Mouse (Mus musculus) thymus, adult 2 months (tissue): ENCODE results near the gene Gm10961. TPM values are rescaled to one million over a fixed set of nuclear protein-coding genes. Genes with fewer than 3 reads are reported as not detected.
A peak's percentile ranks its signal among the peaks of the same experiment; 100 is the strongest.

ENCODE experiments used
- DNase-seq: peaks from one replicate; pipeline ENCODE4 v3.0.0; 2021
- H3K27ac ChIP-seq: fragments of 200-500 bp; 2 replicates; pipeline ENCODE4 v1.5.1; 2012; ENCODE audit warnings: low read length, control low read depth; ENCODE audit not compliant: control insufficient read depth, insufficient read depth
- H3K27me3 ChIP-seq: fragments of 200-500 bp; 2 replicates; pipeline ENCODE4 v1.6.1; 2012; ENCODE audit warnings: mild to moderate bottlenecking, low read length, moderate library complexity, mixed read lengths; ENCODE audit not compliant: control insufficient read depth, insufficient read depth
- H3K36me3 ChIP-seq: fragments of 200-500 bp; 2 replicates; pipeline ENCODE4 v1.6.1; 2012; ENCODE audit warnings: mild to moderate bottlenecking, low read length, moderate library complexity; ENCODE audit not compliant: control insufficient read depth, insufficient read depth
- H3K4me1 ChIP-seq: fragments of 200-500 bp; replicated peaks from 2 replicates; pipeline ENCODE4 v1.6.1; 2012; ENCODE audit warnings: low read length; ENCODE audit not compliant: control insufficient read depth, insufficient read depth
- H3K4me3 ChIP-seq: fragments of 200-500 bp; 2 replicates; pipeline ENCODE4 v1.5.1; 2012; ENCODE audit warnings: mild to moderate bottlenecking, low read length, control low read depth, moderate library complexity; ENCODE audit not compliant: control insufficient read depth, insufficient read depth
- CTCF ChIP-seq: fragments of 200-500 bp; IDR thresholded peaks from 2 replicates; pipeline ENCODE4 v1.5.1; 2012; ENCODE audit warnings: mild to moderate bottlenecking, control low read depth, low read length, moderate library complexity, borderline replicate concordance; ENCODE audit not compliant: control insufficient read depth, poor library complexity, insufficient read depth; ENCODE audit errors: extremely low read depth
- POLR2A ChIP-seq: fragments of 200-500 bp; IDR thresholded peaks from 2 replicates; pipeline ENCODE4 v1.6.1; 2012; ENCODE audit warnings: mild to moderate bottlenecking, low read length, control low read depth, moderate library complexity; ENCODE audit not compliant: control insufficient read depth, poor library complexity, insufficient read depth; ENCODE audit errors: extremely low read depth
- WGBS: fragments of 180-500 bp; shearing (Covaris S2); methylation state at CpG from one replicate; pipeline ENCODE4 v1.1.7; 2018; 5-methylcytosine and 5-hydroxymethylcytosine counted together
- polyA plus RNA-seq: library from polyadenylated mRNA; depleted of rRNA; stranded (reverse); fragments of >200 nt; gene quantifications from 2 replicates; pipeline ENCODE4 v1.2.3, GENCODE M21; 2012

The Gm10961 gene
- polyA plus RNA-seq, 1 experiment, result not detected

GRCm38 (mm10) chr3:107597134-107597533, 34.0 kb upstream of the Gm10961 start:
- 11% methylated on average over 23 of the region's 24 CpGs for WGBS
- TF ChIP-seq POLR2A (no peak), CTCF (no peak)
- H3K4me3 ChIP-seq, result no peak overlapping the region
- no peaks in the 10 kb centered on the region for H3K4me1 ChIP-seq
- DNase-seq, result no peak
- H3K27ac ChIP-seq, result no peak overlapping the region
- H3K36me3 ChIP-seq, result no peaks in the 10 kb centered on the region
- H3K27me3 ChIP-seq, result peaks cover 18% of the 10 kb centered on the region

GRCm38 (mm10) chr3:107597586-107598389, 33.3 kb upstream of the Gm10961 start:
- DNase-seq, result no peak
- peaks cover 18% of the 10 kb centered on the region for H3K27me3 ChIP-seq

GRCm38 (mm10) chr3:107600127-107600526, 31.0 kb upstream of the Gm10961 start:
- DNase-seq, result no peak
- Histone ChIP-seq H3K4me1 (no peaks in the 10 kb centered on the region), H3K27me3 (peaks cover 12% of the 10 kb centered on the region; the same call in 1 of the 2 replicates), H3K27ac (no peak overlapping the region), H3K36me3 (no peaks in the 10 kb centered on the region), H3K4me3 (no peak overlapping the region)
- TF ChIP-seq POLR2A, result no peak
- TF ChIP-seq CTCF, result no peak
- WGBS, result 35% methylated on average over 6 of the region's 6 CpGs

More at GRCm38 (mm10) chr3:107597586-107598389, 33.3 kb upstream of the Gm10961 start:
- H3K4me3 ChIP-seq, result no peak overlapping the region
- 19% methylated on average over 22 of the region's 22 CpGs for WGBS
- no peaks in the 10 kb centered on the region for H3K36me3 ChIP-seq
- H3K4me1 ChIP-seq, result no peaks in the 10 kb centered on the region
- no peak overlapping the region for H3K27ac ChIP-seq
- TF ChIP-seq CTCF, result no peak
- TF ChIP-seq POLR2A, result no peak

- no peaks in the 10 kb centered on the region for H3K4me1 ChIP-seq
- TF ChIP-seq CTCF, result peak; percentile 85; the same call in 1 of the 2 replicates
- TF ChIP-seq POLR2A, result no peak
- WGBS, result 13% methylated on average over 4 of the region's 4 CpGs
- no peaks in the 10 kb centered on the region for H3K27me3 ChIP-seq
- peak; percentile 55 for DNase-seq
- H3K36me3 ChIP-seq, result no peaks in the 10 kb centered on the region
- no peak overlapping the region for H3K27ac ChIP-seq
- H3K4me3 ChIP-seq, result no peak overlapping the region
These were observed 25.8 kb upstream of the Gm10961 start for GRCm38 (mm10) chr3:107605304-107605703.

- TF ChIP-seq POLR2A, result no peak
- TF ChIP-seq CTCF, result no peak
- Histone ChIP-seq H3K27ac (no peak overlapping the region), H3K36me3 (no peaks in the 10 kb centered on the region; the same call in 1 of the 2 replicates), H3K4me3 (no peak overlapping the region), H3K4me1 (no peaks in the 10 kb centered on the region), H3K27me3 (no peaks in the 10 kb centered on the region)
- 86% methylated on average over 8 of the region's 8 CpGs for WGBS
- no peak for DNase-seq
These were observed 23.9 kb upstream of the Gm10961 start for GRCm38 (mm10) chr3:107607221-107607620.

GRCm38 (mm10) chr3:107608808-107609207, 22.3 kb upstream of the Gm10961 start:
- TF ChIP-seq CTCF (no peak), POLR2A (no peak)
- 73% methylated on average over 4 of the region's 4 CpGs for WGBS
- Histone ChIP-seq H3K4me1 (no peaks in the 10 kb centered on the region), H3K4me3 (no peak overlapping the region), H3K27me3 (no peaks in the 10 kb centered on the region), H3K36me3 (peaks cover 2% of the 10 kb centered on the region; the same call in 1 of the 2 replicates), H3K27ac (no peak overlapping the region)
- no peak for DNase-seq

- no peaks in the 10 kb centered on the region for H3K4me1 ChIP-seq
- no peaks in the 10 kb centered on the region for H3K27me3 ChIP-seq
- DNase-seq, result no peak
- 81% methylated on average over 3 of the region's 3 CpGs for WGBS
- no peak overlapping the region for H3K4me3 ChIP-seq
- peaks cover 6% of the 10 kb centered on the region; the same call in 1 of the 2 replicates for H3K36me3 ChIP-seq
- TF ChIP-seq POLR2A (no peak), CTCF (no peak)
- H3K27ac ChIP-seq, result no peak overlapping the region
These were observed 21.7 kb upstream of the Gm10961 start for GRCm38 (mm10) chr3:107609376-107609775.
